ENCODE assay signal across 11 mouse cellular contexts in the genomic region with DNA sequence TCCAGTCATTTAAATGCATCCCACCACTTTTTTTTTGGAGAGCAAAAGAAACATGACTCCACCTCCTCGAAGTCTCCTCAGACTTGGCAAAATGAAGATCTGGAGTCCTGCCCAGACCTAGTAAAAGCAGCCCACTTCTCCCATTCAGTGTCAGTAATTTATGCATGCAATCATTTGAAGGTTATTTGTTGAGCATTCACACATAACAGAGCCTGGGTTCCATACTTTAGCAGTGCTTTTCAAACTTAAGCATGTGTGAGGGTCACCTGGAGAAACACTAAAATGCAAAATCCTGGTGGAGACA.
DNase-seq lines count a peak whose midpoint lies in the region; ATAC-seq lines count a peak whose summit lies in the region.
"Had no signal": no experiment of that assay in that cellular context is flagged by ENCODE, and none has a peak within 500 bp of the region (broad histone marks: within the 10 kb centered on the region; RNA-seq: fewer than 3 reads in every experiment).

No protein-coding gene starts in this region.

- no peaks in the 10 kb centered on the region for H3K4me1 ChIP-seq in kidney, embryonic 14.5 days (ENCODE audit: control insufficient read depth, insufficient read depth, low read length)
- H3K4me1 ChIP-seq: megakaryocyte, embryonic 14.5 days had no signal

- H3K9me3 ChIP-seq in kidney, embryonic 14.5 days (ENCODE audit: control insufficient read depth, low read length), result no peaks in the 10 kb centered on the region
- H3K9me3 ChIP-seq: megakaryocyte, embryonic 14.5 days had no signal

- H3K4me3 ChIP-seq in kidney, embryonic 14.5 days (ENCODE audit: low read length), result no peak overlapping the region
- H3K4me3 ChIP-seq: erythroblast, embryonic 14.5 days; megakaryocyte, embryonic 14.5 days had no signal

- 50% methylated on average over 1 of the region's 1 CpGs for WGBS in kidney, embryonic 14.5 days

- H3K36me3 ChIP-seq in kidney, embryonic 14.5 days (ENCODE audit: control insufficient read depth, insufficient read depth, low read length), result no peaks in the 10 kb centered on the region

- H3K9ac ChIP-seq in kidney, embryonic 14.5 days (ENCODE audit: low read depth, low read length), result no peak overlapping the region

- no peak overlapping the region for H3K4me2 ChIP-seq in kidney, embryonic 14.5 days (replicated peaks; ENCODE audit: low read depth, low read length)

- no peaks in the 10 kb centered on the region for H3K27me3 ChIP-seq in kidney, embryonic 14.5 days (ENCODE audit: control insufficient read depth, insufficient read depth, low read length)

- H3K27ac ChIP-seq in kidney, embryonic 14.5 days (ENCODE audit: low read depth, low read length), result no peak overlapping the region

- peak; percentile 58 to 61 for DNase-seq in cerebellum, postnatal 10 days
- DNase-seq in cerebellum, adult 8-10 months, result no peak
- DNase-seq in kidney, adult 8-10 months, result no peak
- peak; percentile 15 for DNase-seq in Muller cell, postnatal 12 days (ENCODE audit: inconsistent ontology term)
- DNase-seq in kidney, postnatal 10 days, result peak; percentile 56
- DNase-seq in MN1 (ENCODE audit: low spot score), result no peak
- DNase-seq in gastrocnemius, adult 18-20 months (ENCODE audit: low spot score), result no peak

- ATAC-seq in kidney, embryonic 14.5 days (ENCODE audit: low FRiP score, low TSS enrichment), result peak; percentile 43; the same call in 1 of the 2 replicates
- ATAC-seq: Patski had no signal

Comparison
In these comparisons a context has a peak if more than half of its experiments do, and no peak if none do; other contexts are left out.
1. DNase-seq: peak in cerebellum, postnatal 10 days (2 of 2), Muller cell, postnatal 12 days (single experiment) and kidney, postnatal 10 days (single experiment); none in cerebellum, adult 8-10 months (single experiment), kidney, adult 8-10 months (0 of 2), MN1 (single experiment) and gastrocnemius, adult 18-20 months (single experiment).